Mouse (Mus musculus) forebrain, embryonic 13.5 days (tissue): ENCODE data around the gene Ptcd3. TPM values are rescaled to one million over a fixed set of nuclear protein-coding genes. Genes with fewer than 3 reads are reported as not detected.
A peak's percentile ranks its signal among the peaks of the same experiment; 100 is the strongest.

Experiments
- ATAC-seq: fragments of 200-750 bp; cut with Nextera tagmentation; 2 replicates; pipeline ENCODE4 v1.8.0; 2017
- H3K27ac ChIP-seq: fragments of 300-500 bp; sonication (generic); 2 replicates; pipeline ENCODE4 v1.5.1; 2015; ENCODE audit warnings: inconsistent platforms, mild to moderate bottlenecking, moderate library complexity
- H3K27me3 ChIP-seq: fragments of 300-500 bp; sonication (generic); 2 replicates; pipeline ENCODE4 v1.6.1; 2015; ENCODE audit warnings: mild to moderate bottlenecking, inconsistent platforms
- H3K36me3 ChIP-seq: fragments of 300-500 bp; sonication (generic); 2 replicates; pipeline ENCODE4 v1.6.1; 2015; ENCODE audit warnings: mild to moderate bottlenecking, inconsistent platforms; ENCODE audit not compliant: poor library complexity, severe bottlenecking
- H3K4me1 ChIP-seq: fragments of 300-500 bp; sonication (generic); 2 replicates; pipeline ENCODE4 v1.6.1; 2015; ENCODE audit warnings: inconsistent platforms
- H3K4me2 ChIP-seq: fragments of 300-500 bp; sonication (generic); 2 replicates; pipeline ENCODE4 v1.6.1; 2015; ENCODE audit warnings: inconsistent platforms, mild to moderate bottlenecking, moderate library complexity
- H3K4me3 ChIP-seq: fragments of 300-500 bp; sonication (generic); 2 replicates; pipeline ENCODE4 v1.5.1; 2015; ENCODE audit warnings: mild to moderate bottlenecking, inconsistent platforms
- H3K9ac ChIP-seq: fragments of 300-500 bp; sonication (generic); 2 replicates; pipeline ENCODE4 v1.6.1; 2015; ENCODE audit warnings: mild to moderate bottlenecking, inconsistent platforms
- H3K9me3 ChIP-seq: fragments of 300-500 bp; sonication (generic); replicated peaks from 2 replicates; pipeline ENCODE4 v1.6.1; 2016; ENCODE audit warnings: inconsistent platforms
- WGBS: fragments of 180-500 bp; shearing (Covaris S2); methylation state at CpG from one replicate; pipeline ENCODE4 v1.1.7; 2015; 5-methylcytosine and 5-hydroxymethylcytosine counted together
- polyA plus RNA-seq: library from polyadenylated mRNA; unstranded; fragments of >200 nt; fragmentation: Nextera tagmentation; extraction: Ambion mirVana; gene quantifications from 2 replicates; pipeline ENCODE4 v1.2.1, GENCODE M21; 2015

Gene Ptcd3
- polyA plus RNA-seq: 98.1 and 112 TPM in 2 replicates

DNA sequence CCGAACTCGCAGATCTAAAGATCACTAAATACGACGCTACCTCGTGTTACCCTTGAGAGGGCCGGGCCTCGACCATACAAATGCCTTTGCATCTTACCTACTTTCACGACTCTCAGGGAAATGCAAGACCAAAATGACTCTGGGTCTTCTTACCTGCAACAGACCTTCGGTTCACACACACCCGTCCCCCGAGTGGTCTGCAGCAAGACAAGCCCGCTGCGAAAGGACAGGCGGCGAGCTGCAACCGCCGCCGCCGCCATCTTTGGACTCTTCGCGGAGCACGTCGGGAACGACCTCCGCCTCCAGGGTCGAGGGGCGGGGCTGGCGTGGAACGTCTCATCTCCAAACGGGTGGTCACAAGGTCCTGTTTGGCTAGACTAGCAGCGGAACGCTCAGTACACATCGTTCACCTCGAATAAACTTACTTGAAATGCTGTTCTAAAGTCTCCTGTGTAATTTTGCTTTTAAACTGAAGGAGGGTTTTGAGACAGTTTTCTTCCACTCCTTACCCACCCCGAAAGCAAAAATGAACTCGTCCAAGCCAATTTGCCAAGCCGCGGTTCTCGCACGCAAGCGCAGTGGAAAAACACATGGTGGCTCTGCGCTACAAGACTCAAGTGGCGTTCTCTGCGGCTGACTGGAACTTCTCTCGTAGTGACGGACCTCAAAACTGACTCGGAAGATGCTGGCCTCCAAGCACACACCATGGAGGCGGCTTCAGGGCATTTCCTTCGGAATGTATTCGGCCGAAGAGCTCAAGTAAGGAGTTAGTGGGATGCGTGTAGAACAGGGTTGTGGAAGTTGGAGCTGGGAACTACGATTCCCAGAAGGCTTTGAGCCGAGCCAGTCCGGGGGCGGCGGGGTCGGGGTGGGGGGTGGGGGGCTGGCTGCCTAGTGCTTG lies at the start of gene Ptcd3, which contains the start of gene Polr1a:
TSS of gene Ptcd3 (minus strand) at position 270 of the 901 bp plus-strand sequence.
TSS of gene Polr1a (plus strand) at position 573 of the 901 bp plus-strand sequence.
- H3K27me3 ChIP-seq: no peaks in the 10 kb centered on the region
- H3K9me3 ChIP-seq: no peaks in the 10 kb centered on the region
- peaks cover 16% of the 10 kb centered on the region for H3K4me1 ChIP-seq
- peak within 1 kb of the TSS; percentile 87 for H3K4me3 ChIP-seq
- under 1% methylated on average over 58 of the region's 58 CpGs for WGBS
- H3K4me2 ChIP-seq: peak within 1 kb of the TSS; percentile 84
- ATAC-seq: peak; percentile 95
- H3K36me3 ChIP-seq: peaks cover 24% of the 10 kb centered on the region
- peak within 1 kb of the TSS; percentile 72 for H3K9ac ChIP-seq
- H3K27ac ChIP-seq: peak within 1 kb of the TSS; percentile 59; the same call in 1 of the 2 replicates

DNA sequence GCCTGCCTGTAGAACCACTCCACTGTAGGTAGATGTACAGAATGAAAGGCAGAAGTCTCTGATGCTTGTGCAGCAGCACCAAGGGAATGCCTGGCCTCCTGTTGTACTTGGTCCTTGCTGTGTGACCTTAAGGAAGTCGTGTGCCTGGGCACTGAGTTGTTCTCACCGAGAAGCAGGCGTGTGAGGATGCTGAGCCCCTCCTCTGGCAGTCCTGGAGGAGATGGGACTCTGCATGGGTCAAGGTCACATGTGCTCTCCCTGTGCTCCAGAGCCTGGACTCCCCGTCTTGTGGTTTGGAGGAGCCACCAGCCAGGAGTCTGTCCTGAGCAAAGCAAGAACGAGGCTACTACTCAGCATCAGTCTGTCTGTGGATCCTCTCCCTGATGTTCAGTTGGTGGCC lies 42.6 kb upstream of the Ptcd3 start:
- no peak for ATAC-seq
- H3K4me1 ChIP-seq: no peaks in the 10 kb centered on the region
- no peaks in the 10 kb centered on the region for H3K9me3 ChIP-seq
- H3K36me3 ChIP-seq: peaks cover 71% of the 10 kb centered on the region
- no peak overlapping the region for H3K4me2 ChIP-seq
- no peak overlapping the region for H3K4me3 ChIP-seq
- WGBS: 92% methylated on average over 5 of the region's 5 CpGs
- no peak overlapping the region for H3K9ac ChIP-seq
- H3K27me3 ChIP-seq: no peaks in the 10 kb centered on the region
- H3K27ac ChIP-seq: no peak overlapping the region

DNA sequence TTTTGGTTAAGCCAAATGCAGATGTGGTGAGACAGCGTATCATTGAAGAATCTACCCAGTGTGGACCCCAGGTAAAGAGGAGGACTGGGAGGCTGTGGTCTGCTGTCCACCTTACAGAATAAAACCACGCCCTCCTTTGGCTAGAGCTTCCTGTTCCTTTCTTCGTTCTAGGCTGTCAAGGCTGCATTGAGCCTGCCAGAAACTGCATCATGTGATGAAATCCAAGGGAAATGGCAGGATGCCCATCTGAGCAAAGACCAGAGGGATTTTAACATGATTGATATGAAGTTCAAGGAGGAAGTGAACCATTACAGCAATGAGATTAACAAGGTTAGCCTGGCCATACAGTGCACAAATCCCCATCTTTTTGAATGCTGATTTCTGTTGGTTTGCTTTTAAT lies 42.0 kb upstream of the Ptcd3 start:
- Histone ChIP-seq H3K27ac (no peak overlapping the region), H3K36me3 (peaks cover 75% of the 10 kb centered on the region), H3K4me2 (no peak overlapping the region), H3K9me3 (no peaks in the 10 kb centered on the region), H3K9ac (no peak overlapping the region), H3K4me3 (no peak overlapping the region), H3K4me1 (no peaks in the 10 kb centered on the region), H3K27me3 (no peaks in the 10 kb centered on the region)
- no peak for ATAC-seq
- WGBS: 86% methylated on average over 3 of the region's 3 CpGs

DNA sequence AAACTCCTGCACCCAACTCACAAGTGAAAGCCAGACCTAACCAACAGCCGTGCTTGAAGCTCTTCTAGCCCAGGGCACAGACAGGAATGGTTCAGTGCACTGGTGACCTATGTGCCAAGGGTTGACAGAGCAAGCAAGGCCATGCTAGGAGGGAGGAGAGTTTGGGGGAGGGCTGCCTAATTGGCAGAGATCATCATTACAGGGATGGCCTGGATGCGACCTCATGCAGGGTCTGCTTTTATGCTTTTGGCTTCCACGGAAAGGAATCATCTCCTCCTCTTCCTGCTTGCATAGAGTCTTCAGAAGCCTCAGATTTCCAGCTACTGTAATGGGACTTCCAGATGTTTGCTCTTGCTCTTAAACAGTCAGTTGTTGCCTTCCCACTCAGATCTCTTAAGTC lies 41.2 kb upstream of the Ptcd3 start:
- Histone ChIP-seq H3K27ac (no peak overlapping the region), H3K4me1 (no peaks in the 10 kb centered on the region), H3K27me3 (no peaks in the 10 kb centered on the region), H3K4me2 (no peak overlapping the region), H3K4me3 (no peak overlapping the region), H3K36me3 (peaks cover 74% of the 10 kb centered on the region), H3K9ac (no peak overlapping the region), H3K9me3 (no peaks in the 10 kb centered on the region)
- WGBS: 80% methylated on average over 3 of the region's 3 CpGs
- ATAC-seq: no peak

DNA sequence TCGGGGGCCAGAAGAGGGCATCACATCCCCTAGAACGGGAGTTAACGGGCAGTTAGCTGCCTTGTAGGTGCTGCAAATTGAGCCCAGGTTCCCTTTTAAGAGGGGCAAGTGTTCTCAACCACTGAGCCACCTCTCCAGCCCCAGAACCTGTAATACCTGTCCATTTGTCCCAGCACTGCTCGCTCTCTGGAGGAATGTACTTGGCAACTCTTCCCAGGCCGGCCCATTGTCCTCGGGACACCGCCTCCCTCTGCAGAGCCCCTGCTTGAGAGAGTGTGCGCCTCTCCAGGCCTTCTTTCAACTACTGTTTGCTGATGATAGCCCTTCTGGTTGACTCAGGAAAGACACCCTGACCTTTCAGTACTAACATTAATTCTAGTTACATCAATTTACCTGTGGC lies 37.6 kb upstream of the Ptcd3 start:
- Histone ChIP-seq H3K27ac (no peak overlapping the region), H3K4me2 (no peak overlapping the region), H3K27me3 (no peaks in the 10 kb centered on the region), H3K9ac (no peak overlapping the region), H3K4me3 (no peak overlapping the region), H3K9me3 (no peaks in the 10 kb centered on the region), H3K4me1 (no peaks in the 10 kb centered on the region), H3K36me3 (peaks cover 54% of the 10 kb centered on the region)
- ATAC-seq: no peak
- WGBS: 97% methylated on average over 8 of the region's 8 CpGs

DNA sequence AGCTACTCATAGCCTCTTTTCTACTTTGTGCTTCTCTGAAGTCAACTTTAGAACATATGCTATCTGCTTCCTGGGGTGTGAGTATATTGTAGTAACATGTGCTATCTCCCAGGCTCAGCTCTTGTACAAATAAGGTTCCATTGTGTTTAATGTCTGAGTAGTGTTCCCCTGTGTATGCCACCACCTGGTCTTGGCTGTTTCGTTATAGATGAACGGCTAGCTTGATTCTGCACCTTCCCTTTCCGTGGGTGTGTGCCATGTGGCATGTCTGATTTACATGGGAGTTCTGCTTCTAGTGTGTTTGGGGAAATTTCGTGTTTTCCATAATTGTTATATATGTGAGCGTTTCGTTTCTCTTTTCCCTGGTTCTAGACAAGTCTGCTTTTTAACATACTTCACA lies 36.6 kb upstream of the Ptcd3 start:
- Histone ChIP-seq H3K36me3 (peaks cover 55% of the 10 kb centered on the region), H3K4me2 (no peak overlapping the region), H3K9me3 (no peaks in the 10 kb centered on the region), H3K9ac (no peak overlapping the region), H3K27ac (no peak overlapping the region), H3K4me1 (no peaks in the 10 kb centered on the region), H3K4me3 (no peak overlapping the region), H3K27me3 (no peaks in the 10 kb centered on the region)
- ATAC-seq: no peak
- 94% methylated on average over 6 of the region's 6 CpGs for WGBS

DNA sequence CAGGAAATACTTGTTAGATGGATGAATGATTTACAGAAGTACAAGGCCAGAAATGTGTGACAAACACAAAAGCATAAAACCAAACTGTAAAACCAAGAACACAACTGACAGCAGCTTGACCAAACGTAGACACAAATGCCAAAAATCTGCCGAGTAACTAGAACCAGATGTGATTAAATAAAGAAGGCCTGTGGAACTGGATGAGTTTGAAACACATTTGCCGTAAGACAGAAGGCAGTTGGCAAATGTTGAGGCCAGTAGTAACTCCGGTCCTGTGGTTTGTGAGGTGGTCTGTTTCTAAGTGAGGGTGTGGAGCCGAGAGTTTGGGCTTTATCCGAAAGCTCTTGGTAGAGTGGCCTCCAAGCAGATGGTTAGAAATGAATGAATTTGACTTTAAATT lies 32.4 kb upstream of the Ptcd3 start:
- Histone ChIP-seq H3K4me2 (no peak overlapping the region), H3K4me3 (no peak overlapping the region), H3K4me1 (no peaks in the 10 kb centered on the region), H3K9me3 (no peaks in the 10 kb centered on the region), H3K9ac (no peak overlapping the region), H3K36me3 (peaks cover 58% of the 10 kb centered on the region), H3K27ac (no peak overlapping the region), H3K27me3 (no peaks in the 10 kb centered on the region)
- ATAC-seq: no peak
- 93% methylated on average over 6 of the region's 6 CpGs for WGBS

DNA sequence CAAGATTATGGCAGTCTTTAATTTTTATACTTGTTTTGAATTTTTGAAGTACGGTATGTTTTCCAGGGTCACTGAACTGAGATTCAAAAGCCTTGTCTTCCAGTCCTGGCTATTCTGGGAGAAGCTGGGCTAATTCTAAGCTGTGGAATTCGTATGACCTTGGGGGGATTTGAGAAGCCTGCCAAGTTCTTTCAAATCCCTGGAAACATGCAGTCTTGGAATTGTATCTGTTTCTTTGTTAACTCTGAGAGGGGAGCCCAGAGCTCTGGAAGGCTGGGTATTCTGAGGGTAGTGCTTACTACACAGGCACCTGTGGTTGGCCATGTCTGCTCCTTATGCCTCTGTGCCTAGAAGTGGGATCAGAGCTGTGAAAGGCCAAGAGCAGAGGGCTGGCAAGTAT lies 27.2 kb upstream of the Ptcd3 start:
- H3K36me3 ChIP-seq: peaks cover 81% of the 10 kb centered on the region
- WGBS: 72% methylated on average over 2 of the region's 2 CpGs
- ATAC-seq: no peak

DNA sequence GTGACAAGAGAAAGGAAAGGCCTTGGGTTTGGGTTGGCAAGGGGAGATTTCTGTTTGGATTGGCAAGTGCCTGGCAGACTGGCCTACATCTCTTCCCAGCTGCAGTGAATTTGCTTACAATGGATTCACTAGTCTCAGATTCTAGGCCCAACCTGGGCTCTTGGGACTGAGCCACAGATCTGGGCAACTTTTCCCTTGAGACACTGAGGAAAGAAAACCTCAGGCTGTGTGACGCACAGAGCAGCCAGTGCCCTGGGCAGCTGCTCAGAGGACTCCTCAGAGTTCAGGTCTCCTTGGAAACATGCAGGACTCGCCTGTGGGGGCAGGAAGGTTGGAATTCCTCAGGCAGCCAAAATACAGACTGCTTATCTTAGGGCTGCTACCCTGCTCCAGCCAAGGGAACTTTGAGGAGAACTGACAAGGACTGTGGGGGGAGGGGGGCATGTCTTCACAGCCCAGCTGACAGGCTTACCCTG lies 25.6 kb upstream of the Ptcd3 start:
- ATAC-seq: no peak
- H3K9me3 ChIP-seq: no peaks in the 10 kb centered on the region
- H3K36me3 ChIP-seq: peaks cover 90% of the 10 kb centered on the region
- H3K4me2 ChIP-seq: no peak overlapping the region
- H3K4me1 ChIP-seq: no peaks in the 10 kb centered on the region
- no peak overlapping the region for H3K27ac ChIP-seq
- 72% methylated on average over 2 of the region's 2 CpGs for WGBS
- no peaks in the 10 kb centered on the region for H3K27me3 ChIP-seq
- no peak overlapping the region for H3K4me3 ChIP-seq
- no peak overlapping the region for H3K9ac ChIP-seq

More for the DNA sequence above, 27.2 kb upstream of the Ptcd3 start:
- Histone ChIP-seq H3K27ac (no peak overlapping the region), H3K9me3 (no peaks in the 10 kb centered on the region), H3K4me1 (no peaks in the 10 kb centered on the region), H3K4me3 (no peak overlapping the region), H3K27me3 (no peaks in the 10 kb centered on the region), H3K9ac (no peak overlapping the region), H3K4me2 (no peak overlapping the region)

DNA sequence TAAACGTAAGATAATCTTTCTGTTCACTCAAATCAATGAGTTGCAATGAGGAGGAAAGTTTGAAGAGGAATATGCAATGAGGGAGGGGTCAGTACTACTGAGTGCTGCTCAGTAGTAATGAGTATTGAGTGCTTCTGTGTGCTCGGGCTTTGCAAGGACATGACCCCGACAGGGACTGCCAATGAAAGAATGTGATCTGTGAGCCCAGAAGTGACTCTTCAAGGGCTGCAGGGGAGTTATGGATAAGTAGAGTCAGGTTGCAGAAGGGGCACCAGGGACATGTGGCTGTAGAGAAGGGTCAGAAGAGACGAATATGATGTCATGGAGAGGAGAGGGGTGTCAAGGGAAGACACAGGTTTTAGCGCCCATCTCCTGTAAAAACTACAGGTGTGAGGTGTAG lies 23.8 kb upstream of the Ptcd3 start:
- H3K4me3 ChIP-seq: no peak overlapping the region
- no peaks in the 10 kb centered on the region for H3K27me3 ChIP-seq
- no peak for ATAC-seq
- H3K4me2 ChIP-seq: no peak overlapping the region
- H3K27ac ChIP-seq: no peak overlapping the region
- no peaks in the 10 kb centered on the region for H3K4me1 ChIP-seq
- H3K9ac ChIP-seq: no peak overlapping the region
- 83% methylated on average over 5 of the region's 5 CpGs for WGBS
- no peaks in the 10 kb centered on the region for H3K9me3 ChIP-seq
- H3K36me3 ChIP-seq: peaks cover 80% of the 10 kb centered on the region

DNA sequence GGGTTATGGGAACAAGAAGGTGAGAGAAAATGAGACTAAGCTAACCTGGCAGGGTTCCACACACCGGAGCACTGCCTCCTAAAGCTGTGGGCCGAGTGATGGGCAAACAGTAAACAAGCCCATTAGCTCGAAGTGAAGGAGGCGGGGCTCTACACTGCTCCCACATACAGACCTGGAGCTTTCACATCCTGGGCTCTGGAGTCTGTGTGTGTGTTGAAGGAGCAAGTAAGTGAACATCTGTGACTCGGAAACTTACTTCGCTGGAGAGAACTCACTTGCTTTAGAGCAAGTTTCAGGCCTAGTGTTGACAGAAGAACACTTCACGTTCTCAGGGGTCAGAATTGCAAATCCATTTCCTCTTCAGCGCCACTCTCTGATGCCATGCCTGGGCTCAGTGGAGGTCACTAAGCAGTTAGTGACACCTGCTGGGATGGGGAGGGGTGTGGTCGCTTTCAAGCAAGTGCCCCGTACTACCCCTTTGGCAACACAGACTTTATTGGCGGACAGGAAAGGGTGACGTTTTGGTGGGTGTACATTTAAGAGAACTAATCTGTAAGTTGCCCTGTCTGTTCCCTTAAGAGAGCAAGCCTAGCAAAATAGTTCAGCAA lies 22.4 kb upstream of the Ptcd3 start:
- Histone ChIP-seq H3K4me2 (no peak overlapping the region), H3K27ac (no peak overlapping the region), H3K9me3 (no peaks in the 10 kb centered on the region), H3K36me3 (peaks cover 80% of the 10 kb centered on the region), H3K4me1 (no peaks in the 10 kb centered on the region), H3K9ac (no peak overlapping the region), H3K4me3 (no peak overlapping the region), H3K27me3 (no peaks in the 10 kb centered on the region)
- no peak for ATAC-seq
- 91% methylated on average over 12 of the region's 12 CpGs for WGBS

DNA sequence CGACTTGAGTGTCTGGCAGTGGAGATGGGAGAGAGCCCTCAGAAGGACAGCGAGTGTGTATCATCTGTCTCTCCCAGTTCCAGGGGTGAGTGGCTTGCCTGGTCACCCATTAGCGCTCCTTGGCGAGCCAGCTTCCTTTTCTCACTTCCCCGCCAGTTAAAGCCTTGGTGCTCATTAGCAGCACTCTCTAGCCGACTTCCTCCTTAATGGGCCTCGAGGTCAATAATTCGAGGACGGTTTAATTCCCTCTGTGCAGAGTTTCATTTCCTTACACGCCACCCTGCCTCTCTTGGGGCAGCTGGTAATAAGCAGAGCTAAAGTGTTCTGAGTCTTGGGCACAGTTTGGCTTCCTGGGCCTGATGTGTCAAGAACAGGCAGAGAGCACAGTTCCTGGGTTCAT lies 21.5 kb upstream of the Ptcd3 start:
- ATAC-seq: no peak
- peaks cover 82% of the 10 kb centered on the region for H3K36me3 ChIP-seq

More for the DNA sequence above, 21.5 kb upstream of the Ptcd3 start:
- Histone ChIP-seq H3K27me3 (no peaks in the 10 kb centered on the region), H3K4me1 (no peaks in the 10 kb centered on the region), H3K9me3 (no peaks in the 10 kb centered on the region), H3K9ac (no peak overlapping the region), H3K4me3 (no peak overlapping the region), H3K27ac (no peak overlapping the region), H3K4me2 (no peak overlapping the region)
- WGBS: 89% methylated on average over 10 of the region's 10 CpGs
